Mouse (Mus musculus): Measurements from ENCODE around the gene Gm3409. TPM values are rescaled to one million over a fixed set of nuclear protein-coding genes. Genes with fewer than 3 reads are reported as not detected.
A peak's percentile ranks its signal among the peaks of the same experiment; 100 is the strongest.
"Not testable (repeated sequence)": the region's sequence is repeated elsewhere in the genome, so short reads cannot be mapped to it uniquely, and the experiment has no call there.

Gm3409 gene
- total RNA-seq (2017): not detected in 2 replicates

DNA sequence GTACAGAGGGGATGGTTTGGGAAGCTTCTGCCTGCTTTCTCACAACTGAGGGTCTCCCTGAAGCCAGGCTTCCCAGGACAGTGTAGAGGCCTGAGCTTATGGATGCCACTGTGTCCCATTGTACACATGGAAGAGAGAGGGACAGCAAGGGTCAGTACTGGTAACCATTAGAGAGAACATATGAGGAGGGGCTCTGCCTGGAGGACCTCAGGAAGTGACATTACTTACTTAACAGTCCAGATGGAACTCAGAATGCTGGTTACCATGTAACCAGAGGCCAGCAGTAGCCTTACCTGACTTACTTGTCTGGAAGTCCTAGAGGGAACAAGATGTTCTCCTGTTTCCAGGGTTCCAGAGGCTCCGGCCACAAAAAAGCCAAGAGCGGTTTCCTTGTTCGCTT lies at the start of gene Gm3409:
Gm3409 (plus strand) TSS at position 301 of the 400 bp plus-strand sequence.
- ATAC-seq (replicated peaks in 1 of 2; ENCODE audit: insufficient read depth in 1 of 2, low FRiP score in 2 of 2, low TSS enrichment in 1 of 2, low read depth in 1 of 2, poor library complexity in 2 of 2, severe bottlenecking in 2 of 2): not testable (repeated sequence)

DNA sequence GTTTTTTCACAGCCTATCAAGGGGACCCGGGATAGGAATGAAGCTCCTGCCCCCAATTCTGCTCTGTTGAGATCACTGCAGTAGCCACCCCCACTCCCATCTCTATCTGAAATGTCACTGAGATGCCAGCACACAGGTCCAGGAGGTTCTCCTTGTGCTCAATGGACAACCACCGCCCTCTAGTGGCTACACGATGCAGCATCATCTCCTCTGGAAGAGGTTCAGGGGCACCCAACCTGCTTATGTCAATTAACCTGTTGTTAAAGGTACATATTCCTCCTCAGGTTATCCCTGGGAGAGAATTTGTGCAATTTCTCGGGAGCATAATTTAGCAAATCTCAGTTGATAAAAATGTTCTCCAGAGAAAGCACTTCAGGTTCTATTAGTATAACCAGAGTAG lies 48.5 kb upstream of the Gm3409 start:
- ATAC-seq (replicated peaks in 1 of 2; ENCODE audit: insufficient read depth in 1 of 2, low FRiP score in 2 of 2, low TSS enrichment in 1 of 2, low read depth in 1 of 2, poor library complexity in 2 of 2, severe bottlenecking in 2 of 2): not testable (repeated sequence)

DNA sequence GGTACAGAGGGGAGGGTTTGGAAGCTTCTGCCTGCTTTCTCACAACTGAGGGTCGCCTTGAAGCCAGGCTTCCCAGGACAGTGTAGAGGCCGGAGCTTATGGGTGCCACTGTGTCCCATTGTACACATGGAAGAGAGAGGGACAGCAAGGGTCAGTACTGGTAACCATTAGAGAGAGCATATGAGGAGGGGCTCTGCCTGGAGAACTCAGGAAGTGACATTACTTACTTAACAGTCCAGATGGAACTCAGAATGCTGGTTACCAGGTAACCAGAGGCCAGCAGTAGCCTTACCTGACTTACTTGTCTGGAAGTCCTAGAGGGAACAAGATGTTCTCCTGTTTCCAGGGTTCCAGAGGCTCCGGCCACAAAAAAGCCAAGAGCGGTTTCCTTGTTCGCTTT lies 46.4 kb upstream of the Gm3409 start, which contains the start of gene Gm6370:
Gm6370 (plus strand) TSS at position 301 of the 400 bp plus-strand sequence.
- ATAC-seq (replicated peaks in 1 of 2; ENCODE audit: insufficient read depth in 1 of 2, low FRiP score in 2 of 2, low TSS enrichment in 1 of 2, low read depth in 1 of 2, poor library complexity in 2 of 2, severe bottlenecking in 2 of 2): not testable (repeated sequence)

DNA sequence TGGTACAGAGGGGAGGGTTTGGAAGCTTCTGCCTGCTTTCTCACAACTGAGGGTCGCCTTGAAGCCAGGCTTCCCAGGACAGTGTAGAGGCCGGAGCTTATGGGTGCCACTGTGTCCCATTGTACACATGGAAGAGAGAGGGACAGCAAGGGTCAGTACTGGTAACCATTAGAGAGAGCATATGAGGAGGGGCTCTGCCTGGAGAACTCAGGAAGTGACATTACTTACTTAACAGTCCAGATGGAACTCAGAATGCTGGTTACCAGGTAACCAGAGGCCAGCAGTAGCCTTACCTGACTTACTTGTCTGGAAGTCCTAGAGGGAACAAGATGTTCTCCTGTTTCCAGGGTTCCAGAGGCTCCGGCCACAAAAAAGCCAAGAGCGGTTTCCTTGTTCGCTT lies 35.3 kb upstream of the Gm3409 start, which contains the start of gene 4930449I24Rik:
4930449I24Rik (plus strand) TSS at position 301 of the 400 bp plus-strand sequence.
- not testable (repeated sequence) for ATAC-seq (replicated peaks in 1 of 2; ENCODE audit: insufficient read depth in 1 of 2, low FRiP score in 2 of 2, low TSS enrichment in 1 of 2, low read depth in 1 of 2, poor library complexity in 2 of 2, severe bottlenecking in 2 of 2)

DNA sequence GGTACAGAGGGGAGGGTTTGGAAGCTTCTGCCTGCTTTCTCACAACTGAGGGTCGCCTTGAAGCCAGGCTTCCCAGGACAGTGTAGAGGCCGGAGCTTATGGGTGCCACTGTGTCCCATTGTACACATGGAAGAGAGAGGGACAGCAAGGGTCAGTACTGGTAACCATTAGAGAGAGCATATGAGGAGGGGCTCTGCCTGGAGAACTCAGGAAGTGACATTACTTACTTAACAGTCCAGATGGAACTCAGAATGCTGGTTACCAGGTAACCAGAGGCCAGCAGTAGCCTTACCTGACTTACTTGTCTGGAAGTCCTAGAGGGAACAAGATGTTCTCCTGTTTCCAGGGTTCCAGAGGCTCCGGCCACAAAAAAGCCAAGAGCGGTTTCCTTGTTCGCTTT lies 23.6 kb upstream of the Gm3409 start, which contains the start of gene Gm3402:
Gm3402 (plus strand) TSS at position 301 of the 400 bp plus-strand sequence.
- not testable (repeated sequence) for ATAC-seq (replicated peaks in 1 of 2; ENCODE audit: insufficient read depth in 1 of 2, low FRiP score in 2 of 2, low TSS enrichment in 1 of 2, low read depth in 1 of 2, poor library complexity in 2 of 2, severe bottlenecking in 2 of 2)

DNA sequence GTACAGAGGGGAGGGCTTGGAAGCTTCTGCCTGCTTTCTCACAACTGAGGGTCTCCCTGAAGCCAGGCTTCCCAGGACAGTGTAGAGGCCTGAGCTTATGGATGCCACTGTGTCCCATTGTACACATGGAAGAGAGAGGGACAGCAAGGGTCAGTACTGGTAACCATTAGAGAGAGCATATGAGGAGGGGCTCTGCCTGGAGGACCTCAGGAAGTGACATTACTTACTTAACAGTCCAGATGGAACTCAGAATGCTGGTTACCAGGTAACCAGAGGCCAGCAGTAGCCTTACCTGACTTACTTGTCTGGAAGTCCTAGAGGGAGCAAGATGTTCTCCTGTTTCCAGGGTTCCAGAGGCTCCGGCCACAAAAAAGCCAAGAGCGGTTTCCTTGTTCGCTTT lies 11.9 kb upstream of the Gm3409 start, which contains the start of gene Gm3404:
Gm3404 (plus strand) TSS at position 301 of the 400 bp plus-strand sequence.
- not testable (repeated sequence) for ATAC-seq (replicated peaks in 1 of 2; ENCODE audit: insufficient read depth in 1 of 2, low FRiP score in 2 of 2, low TSS enrichment in 1 of 2, low read depth in 1 of 2, poor library complexity in 2 of 2, severe bottlenecking in 2 of 2)

DNA sequence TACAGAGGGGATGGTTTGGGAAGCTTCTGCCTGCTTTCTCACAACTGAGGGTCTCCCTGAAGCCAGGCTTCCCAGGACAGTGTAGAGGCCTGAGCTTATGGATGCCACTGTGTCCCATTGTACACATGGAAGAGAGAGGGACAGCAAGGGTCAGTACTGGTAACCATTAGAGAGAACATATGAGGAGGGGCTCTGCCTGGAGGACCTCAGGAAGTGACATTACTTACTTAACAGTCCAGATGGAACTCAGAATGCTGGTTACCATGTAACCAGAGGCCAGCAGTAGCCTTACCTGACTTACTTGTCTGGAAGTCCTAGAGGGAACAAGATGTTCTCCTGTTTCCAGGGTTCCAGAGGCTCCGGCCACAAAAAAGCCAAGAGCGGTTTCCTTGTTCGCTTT lies 18.4 kb downstream of the Gm3409 start, which contains the start of gene Gm3415:
Gm3415 (plus strand) TSS at position 301 of the 400 bp plus-strand sequence.
- not testable (repeated sequence) for ATAC-seq (replicated peaks in 1 of 2; ENCODE audit: insufficient read depth in 1 of 2, low FRiP score in 2 of 2, low TSS enrichment in 1 of 2, low read depth in 1 of 2, poor library complexity in 2 of 2, severe bottlenecking in 2 of 2)

DNA sequence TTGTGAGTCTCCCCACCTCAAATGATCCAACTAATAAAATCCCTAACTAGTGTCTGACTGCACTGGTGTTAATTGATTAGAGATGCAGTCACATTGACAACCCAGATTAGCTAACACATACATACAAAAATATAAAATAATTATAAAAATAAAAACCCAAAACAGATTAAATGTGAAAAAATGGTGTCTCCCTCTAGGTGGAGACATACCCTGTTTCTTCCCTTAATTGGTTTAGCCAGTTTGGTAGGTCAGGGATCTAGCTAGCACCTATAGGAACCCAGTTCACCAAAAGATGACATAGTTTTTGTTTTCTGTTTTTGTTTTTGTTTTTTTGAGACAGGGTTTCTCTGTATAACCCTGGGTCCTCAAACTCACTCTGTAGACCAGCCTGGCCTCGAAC lies 26.8 kb downstream of the Gm3409 start:
- no peak for ATAC-seq (replicated peaks in 1 of 2; ENCODE audit: insufficient read depth in 1 of 2, low FRiP score in 2 of 2, low TSS enrichment in 1 of 2, low read depth in 1 of 2, poor library complexity in 2 of 2, severe bottlenecking in 2 of 2)

DNA sequence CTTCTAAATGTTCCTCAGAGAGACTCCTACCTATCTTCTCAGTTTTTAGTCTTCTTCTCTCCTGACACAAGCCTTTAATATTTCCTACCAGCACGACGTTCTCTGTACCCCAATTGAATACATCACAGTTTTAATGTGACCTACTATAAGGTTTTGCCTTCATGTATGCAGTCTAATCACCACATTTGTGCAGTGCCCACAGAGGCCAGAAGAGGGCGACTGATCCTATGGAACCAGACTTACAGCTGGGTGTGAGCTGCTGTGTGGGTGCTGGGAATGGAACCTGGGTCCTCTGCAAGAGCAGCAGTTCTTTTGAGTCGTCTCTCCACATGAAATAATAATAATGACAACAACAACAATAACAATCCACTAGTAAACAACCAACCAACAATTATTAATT lies 29.6 kb downstream of the Gm3409 start:
- no peak for ATAC-seq (replicated peaks in 1 of 2; ENCODE audit: insufficient read depth in 1 of 2, low FRiP score in 2 of 2, low TSS enrichment in 1 of 2, low read depth in 1 of 2, poor library complexity in 2 of 2, severe bottlenecking in 2 of 2)

DNA sequence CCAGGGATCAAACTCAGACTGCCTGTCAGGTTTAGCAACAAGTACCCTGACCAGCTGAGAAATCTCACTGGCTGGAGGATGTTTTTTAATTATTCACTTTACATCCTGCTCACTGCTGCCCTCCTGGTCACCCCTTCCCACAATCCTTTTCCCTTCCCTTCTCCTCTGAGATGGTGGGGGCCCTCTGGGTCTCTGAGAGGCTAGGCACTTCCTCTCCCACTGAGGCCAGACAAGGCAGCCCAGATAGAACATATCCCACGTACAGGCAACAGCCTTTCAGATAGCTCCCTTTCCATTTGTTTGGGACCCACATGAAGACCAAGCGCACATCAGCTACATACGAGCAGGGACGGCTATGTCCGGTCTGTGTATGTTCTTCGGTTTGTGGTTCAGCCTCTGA lies 32.7 kb downstream of the Gm3409 start:
- not testable (repeated sequence) for ATAC-seq (replicated peaks in 1 of 2; ENCODE audit: insufficient read depth in 1 of 2, low FRiP score in 2 of 2, low TSS enrichment in 1 of 2, low read depth in 1 of 2, poor library complexity in 2 of 2, severe bottlenecking in 2 of 2)

DNA sequence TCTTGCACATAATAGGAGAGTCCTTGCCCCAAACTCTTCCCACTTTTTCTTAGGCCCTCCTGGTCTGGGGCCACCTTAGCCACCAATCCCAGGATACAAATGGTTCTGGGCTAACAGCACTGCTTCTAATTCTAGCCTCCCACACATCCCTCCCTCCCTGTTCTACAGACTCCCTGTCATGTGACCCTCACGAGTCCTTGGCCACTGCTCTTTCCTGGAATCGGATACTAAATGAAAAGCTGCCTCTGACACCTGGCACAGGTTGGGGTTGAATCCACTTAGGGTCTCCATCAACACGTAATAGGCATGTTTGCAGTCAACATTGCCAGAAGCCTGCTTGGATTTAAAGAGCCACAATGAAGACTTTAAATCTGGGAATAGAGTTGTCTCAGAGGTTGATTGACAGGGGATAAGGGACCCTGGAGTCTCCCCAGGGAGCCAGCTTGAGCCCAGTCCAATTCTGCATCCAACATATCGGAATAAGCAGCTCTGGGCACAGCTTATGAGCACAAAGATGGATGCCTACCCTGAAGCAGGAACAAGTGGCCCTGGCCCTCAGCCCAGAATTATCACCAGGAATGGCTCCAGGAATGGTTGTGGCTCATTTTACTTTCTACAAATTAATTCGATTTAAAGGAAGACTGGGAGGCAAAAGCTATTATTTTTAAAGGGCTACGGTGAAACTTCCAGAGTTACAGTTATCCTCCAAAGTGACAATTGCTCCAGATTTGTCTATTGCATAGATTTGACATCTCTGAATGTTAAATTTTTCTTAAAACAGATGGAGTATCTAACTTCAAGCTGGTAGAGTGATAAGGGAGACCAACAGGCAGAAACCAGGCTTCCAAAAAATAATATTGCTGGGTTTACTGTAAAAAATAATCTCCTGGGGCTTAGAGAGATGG lies 34.6 kb downstream of the Gm3409 start:
- not testable (repeated sequence) for ATAC-seq (replicated peaks in 1 of 2; ENCODE audit: insufficient read depth in 1 of 2, low FRiP score in 2 of 2, low TSS enrichment in 1 of 2, low read depth in 1 of 2, poor library complexity in 2 of 2, severe bottlenecking in 2 of 2)

DNA sequence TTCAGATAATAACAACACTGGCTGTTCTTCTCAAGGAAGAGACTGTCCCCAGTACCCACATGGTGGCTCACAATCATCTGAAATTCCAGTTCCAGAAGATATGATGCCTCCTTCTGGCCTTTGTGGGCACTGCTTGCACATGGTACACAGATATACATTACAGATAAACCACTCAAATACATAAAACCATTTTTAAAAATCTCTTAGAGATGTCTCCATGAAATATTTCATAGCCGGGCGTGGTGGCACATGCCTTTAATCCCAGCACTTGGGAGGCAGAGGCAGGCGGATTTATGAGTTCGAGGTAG lies 35.2 kb downstream of the Gm3409 start:
- not testable (repeated sequence) for ATAC-seq (replicated peaks in 1 of 2; ENCODE audit: insufficient read depth in 1 of 2, low FRiP score in 2 of 2, low TSS enrichment in 1 of 2, low read depth in 1 of 2, poor library complexity in 2 of 2, severe bottlenecking in 2 of 2)

DNA sequence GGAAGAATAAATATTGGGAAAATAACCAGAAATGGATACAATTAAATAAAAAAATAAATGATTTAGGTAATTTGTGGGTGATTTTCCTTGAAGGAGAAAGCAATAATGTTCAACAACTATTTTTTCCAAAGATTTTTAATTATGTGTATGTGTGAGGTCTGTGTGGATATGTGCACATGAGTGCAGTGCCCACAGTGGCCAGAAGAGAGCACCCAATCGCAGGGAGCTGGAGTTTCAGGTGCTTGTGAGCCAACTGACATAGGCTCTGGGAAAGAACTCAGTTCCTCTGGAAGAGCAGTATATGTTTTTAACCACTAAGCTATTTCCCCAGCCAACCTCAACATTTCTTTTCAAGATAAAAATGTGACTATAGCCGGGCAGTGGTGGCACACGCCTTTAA lies 39.2 kb downstream of the Gm3409 start:
- no peak for ATAC-seq (replicated peaks in 1 of 2; ENCODE audit: insufficient read depth in 1 of 2, low FRiP score in 2 of 2, low TSS enrichment in 1 of 2, low read depth in 1 of 2, poor library complexity in 2 of 2, severe bottlenecking in 2 of 2)

DNA sequence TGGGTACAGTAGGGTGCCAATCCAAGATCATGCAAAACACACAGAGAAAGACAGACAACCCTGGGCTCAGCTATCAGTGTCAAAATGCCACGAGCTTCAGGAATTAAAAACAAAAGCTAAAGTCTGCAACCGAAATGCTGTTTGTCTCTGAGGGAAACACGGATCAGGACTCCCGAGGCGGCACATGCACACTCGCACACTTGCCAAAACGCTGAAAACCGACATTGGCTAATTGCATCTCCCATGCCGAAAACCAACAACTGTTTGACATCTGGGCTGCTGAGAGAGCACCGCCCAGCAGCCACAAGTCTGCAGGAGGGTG lies 46.7 kb downstream of the Gm3409 start:
- ATAC-seq (replicated peaks in 1 of 2; ENCODE audit: insufficient read depth in 1 of 2, low FRiP score in 2 of 2, low TSS enrichment in 1 of 2, low read depth in 1 of 2, poor library complexity in 2 of 2, severe bottlenecking in 2 of 2): no peak

DNA sequence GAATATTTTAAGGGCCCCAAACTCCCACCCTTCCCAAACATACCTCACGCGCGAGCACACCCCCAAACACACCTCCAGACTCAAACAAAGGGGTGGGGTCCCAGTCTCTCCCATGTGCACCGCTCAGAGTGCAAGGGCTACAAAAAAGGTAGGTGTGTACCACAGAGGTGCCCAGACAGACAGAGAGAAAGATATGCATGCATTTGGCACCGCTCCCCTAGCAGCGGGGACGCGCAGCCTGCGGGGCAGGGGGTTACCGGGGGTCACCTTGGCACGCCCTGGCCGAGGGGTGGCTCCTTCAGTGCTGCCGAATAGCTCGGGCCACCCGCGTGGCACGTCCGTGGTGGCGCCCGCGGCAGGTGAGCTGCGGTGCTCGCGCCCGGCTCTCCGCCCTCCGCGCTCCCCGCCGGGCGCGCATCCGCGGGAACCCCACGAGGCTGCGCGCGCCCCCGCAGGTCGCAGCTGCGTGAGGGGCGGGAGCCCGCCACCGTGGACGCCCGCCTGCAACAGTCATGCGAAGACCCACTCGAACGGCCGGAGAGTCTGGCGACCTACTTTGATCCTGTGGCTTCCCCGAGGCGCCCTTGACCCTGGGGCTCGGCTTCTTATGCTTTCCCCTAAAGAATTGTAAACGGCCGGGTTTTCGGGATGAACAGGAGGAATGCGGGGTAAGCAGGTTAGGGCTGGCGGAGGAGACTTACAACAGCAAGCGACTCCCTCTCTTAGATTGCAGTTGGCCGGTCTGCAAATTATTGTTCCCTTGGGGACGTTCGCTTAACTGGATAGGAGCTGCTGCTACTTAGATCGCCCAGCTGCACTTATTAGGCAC lies 47.2 kb downstream of the Gm3409 start, which contains the start of gene Gpr12:
Gpr12 (minus strand) TSS at position 762 of the 829 bp plus-strand sequence.
- no peak for ATAC-seq (replicated peaks in 1 of 2; ENCODE audit: insufficient read depth in 1 of 2, low FRiP score in 2 of 2, low TSS enrichment in 1 of 2, low read depth in 1 of 2, poor library complexity in 2 of 2, severe bottlenecking in 2 of 2)

DNA sequence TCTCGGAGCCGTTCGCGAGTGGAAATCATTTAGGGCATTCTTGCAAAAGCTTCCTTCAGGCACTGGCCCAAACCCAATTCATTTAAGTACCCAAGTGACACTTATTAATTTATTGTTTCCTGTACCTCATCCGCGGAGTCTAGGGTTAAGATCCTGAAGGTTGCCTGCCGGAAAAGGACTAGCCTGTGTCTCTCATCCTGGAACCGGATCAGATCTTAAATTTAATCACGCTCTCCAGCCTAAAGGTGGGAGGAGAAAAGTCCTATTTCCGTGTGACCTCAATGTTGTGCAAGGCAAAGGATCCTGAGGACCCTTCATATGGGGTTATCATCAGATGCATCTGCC lies 47.8 kb downstream of the Gm3409 start:
- peak; percentile 17 to 26; a peak in 2 of 4 replicates for ATAC-seq (replicated peaks in 1 of 2; ENCODE audit: insufficient read depth in 1 of 2, low FRiP score in 2 of 2, low TSS enrichment in 1 of 2, low read depth in 1 of 2, poor library complexity in 2 of 2, severe bottlenecking in 2 of 2)

DNA sequence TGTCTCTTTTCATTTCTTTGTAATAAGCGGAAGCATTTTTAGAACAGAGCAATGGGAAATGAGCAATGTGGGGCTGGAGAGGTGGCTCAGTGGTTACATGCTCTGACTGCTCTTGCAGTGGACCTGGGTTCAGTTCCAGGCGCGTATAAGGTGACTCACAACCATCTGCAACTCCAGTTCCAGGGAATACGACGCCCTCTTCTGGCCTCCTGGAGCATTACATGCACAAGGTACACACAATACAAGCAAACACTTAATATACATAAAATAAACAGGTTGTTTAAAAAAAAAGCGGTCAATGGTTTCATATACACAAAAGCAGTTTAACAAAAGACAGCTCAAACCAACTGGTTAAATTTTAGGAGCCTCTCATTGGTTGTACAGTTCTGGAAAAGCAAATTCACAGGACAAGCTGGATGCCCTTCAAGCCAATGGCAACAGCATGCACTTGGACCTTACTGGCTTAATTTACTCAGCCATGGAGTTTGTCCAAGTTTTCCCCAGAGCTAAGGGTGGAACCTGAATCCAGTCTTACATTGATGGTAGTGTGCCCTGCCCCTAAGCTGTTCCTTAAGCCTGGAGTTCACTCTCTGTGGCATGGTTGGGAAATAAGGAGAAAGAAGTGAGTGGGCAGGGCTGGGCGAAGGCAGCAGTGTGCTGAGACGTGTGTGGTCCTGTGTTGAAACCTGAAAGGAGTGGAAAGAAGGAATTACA lies 49.1 kb downstream of the Gm3409 start:
- ATAC-seq (replicated peaks in 1 of 2; ENCODE audit: insufficient read depth in 1 of 2, low FRiP score in 2 of 2, low TSS enrichment in 1 of 2, low read depth in 1 of 2, poor library complexity in 2 of 2, severe bottlenecking in 2 of 2): no peak

Data from hematopoietic stem cell, adult 5-6 weeks (primary cell).